Mouse (Mus musculus) CH12.LX (cell line): ENCODE data around the gene Rrnad1. TPM values are rescaled to one million over a fixed set of nuclear protein-coding genes. Genes with fewer than 3 reads are reported as not detected.

ENCODE experiments used
- DNase-seq: peaks from one replicate; pipeline ENCODE4 v3.0.0-alpha.2; 2013; ENCODE audit errors: extremely low read depth
- H3K27ac ChIP-seq: 2 replicates; pipeline ENCODE4 v1.5.1; 2012; ENCODE audit warnings: low read depth, mild to moderate bottlenecking, control low read depth, moderate library complexity; ENCODE audit not compliant: insufficient read depth
- H3K27me3 ChIP-seq: replicated peaks from 2 replicates; pipeline ENCODE3; 2012; ENCODE audit warnings: inconsistent platforms
- H3K36me3 ChIP-seq, 2 experiments: replicated peaks in 1 of 2; 2 replicates each; pipeline versions ENCODE3 to v1.6.1; 2012; ENCODE audit warnings: inconsistent platforms in 1 of 2, low read length in 1 of 2, mild to moderate bottlenecking in 1 of 2, mixed read lengths in 1 of 2, moderate library complexity in 1 of 2; ENCODE audit not compliant: control insufficient read depth in 1 of 2, insufficient read depth in 1 of 2
- H3K4me1 ChIP-seq, 2 experiments: 2 replicates each; pipeline ENCODE4 v1.6.1; 2012; ENCODE audit warnings: inconsistent platforms in 1 of 2, moderate library complexity in 1 of 2; ENCODE audit not compliant: insufficient read depth in 2 of 2, control insufficient read depth in 1 of 2
- H3K4me2 ChIP-seq: 2 replicates; pipeline ENCODE4 v1.6.1; 2012; ENCODE audit warnings: low read depth, mild to moderate bottlenecking, control low read depth; ENCODE audit not compliant: poor library complexity, insufficient read depth, severe bottlenecking
- H3K4me3 ChIP-seq, 3 experiments: fragments of 150-350 bp in 1 of 3; sonication (generic) in 1 of 3; replicated peaks in 1 of 3; 2 replicates each; pipeline versions ENCODE3 to v1.5.1; 2011 to 2012; ENCODE audit warnings: low read depth in 2 of 3, low read length in 2 of 3, mild to moderate bottlenecking in 2 of 3, moderate library complexity in 2 of 3, control low read depth in 1 of 3, improper control_type of control experiment in 1 of 3, inconsistent platforms in 1 of 3, mixed read lengths in 1 of 3; ENCODE audit not compliant: poor library complexity in 1 of 3
- H3K79me2 ChIP-seq: replicated peaks from 2 replicates; pipeline ENCODE4 v1.6.1; 2012; ENCODE audit warnings: mild to moderate bottlenecking, moderate library complexity; ENCODE audit not compliant: control insufficient read depth, poor library complexity, insufficient read depth, severe bottlenecking; ENCODE audit errors: extremely low read depth
- H3K9ac ChIP-seq: 2 replicates; pipeline ENCODE4 v1.6.1; 2012; ENCODE audit warnings: low read depth, mild to moderate bottlenecking, control low read depth, moderate library complexity; ENCODE audit not compliant: insufficient read depth
- H3K9me3 ChIP-seq: replicated peaks from 2 replicates; pipeline ENCODE3; 2012; ENCODE audit warnings: low read length, inconsistent platforms, mixed read lengths
- CHD1 ChIP-seq: IDR thresholded peaks from 2 replicates; pipeline ENCODE4 v1.6.1; 2012; ENCODE audit warnings: low read depth, low read length, improper control_type of control experiment, inconsistent platforms
- CTCF ChIP-seq, 2 experiments: IDR thresholded peaks in 1 of 2; conservative IDR thresholded peaks in 1 of 2; 2 replicates each; pipeline ENCODE4 v1.5.1; 2011 to 2012; ENCODE audit warnings: low read depth in 2 of 2, low read length in 2 of 2, improper control_type of control experiment in 1 of 2, inconsistent platforms in 1 of 2, mild to moderate bottlenecking in 1 of 2, moderate library complexity in 1 of 2
- EP300 ChIP-seq: IDR thresholded peaks from 2 replicates; pipeline ENCODE4 v1.6.1; 2011; ENCODE audit warnings: low read length, improper control_type of control experiment
- HCFC1 ChIP-seq: IDR thresholded peaks from 2 replicates; pipeline ENCODE4 v1.6.1; 2012; ENCODE audit warnings: low read depth, mild to moderate bottlenecking, inconsistent platforms, low read length, improper control_type of control experiment
- JUN ChIP-seq: IDR thresholded peaks from 2 replicates; pipeline ENCODE4 v1.6.1; 2011; ENCODE audit warnings: low read depth, mild to moderate bottlenecking, low read length, improper control_type of control experiment, moderate library complexity; ENCODE audit not compliant: insufficient read depth
- KAT2A ChIP-seq: IDR thresholded peaks from 2 replicates; pipeline ENCODE4 v1.6.1; 2012; ENCODE audit warnings: low read length, improper control_type of control experiment, inconsistent platforms; ENCODE audit not compliant: insufficient replicate concordance
- MAFK ChIP-seq: IDR thresholded peaks from 2 replicates; pipeline ENCODE4 v1.6.1; 2011; ENCODE audit warnings: low read length, improper control_type of control experiment; ENCODE audit not compliant: insufficient replicate concordance
- MAX ChIP-seq: IDR thresholded peaks from 2 replicates; pipeline ENCODE4 v1.6.1; 2011; ENCODE audit warnings: low read length, improper control_type of control experiment
- MXI1 ChIP-seq: IDR thresholded peaks from 2 replicates; pipeline ENCODE4 v1.6.1; 2011; ENCODE audit warnings: mild to moderate bottlenecking, low read depth, low read length, improper control_type of control experiment
- NELFE ChIP-seq: IDR thresholded peaks from 2 replicates; pipeline ENCODE4 v1.6.1; 2011; ENCODE audit warnings: low read depth, low read length, improper control_type of control experiment
- POLR2AphosphoS2 ChIP-seq: IDR thresholded peaks from 2 replicates; pipeline ENCODE4 v1.6.1; 2011; ENCODE audit warnings: low read depth, low read length, improper control_type of control experiment
- RAD21 ChIP-seq: IDR thresholded peaks from 2 replicates; pipeline ENCODE4 v1.6.1; 2011; ENCODE audit warnings: low read depth, mild to moderate bottlenecking, low read length, improper control_type of control experiment, moderate library complexity
- SMC3 ChIP-seq: IDR thresholded peaks from 2 replicates; pipeline ENCODE4 v1.6.1; 2011; ENCODE audit warnings: low read depth, low read length, improper control_type of control experiment
- TCF12 ChIP-seq: IDR thresholded peaks from 2 replicates; pipeline ENCODE4 v1.6.1; 2014; ENCODE audit warnings: low read depth, mild to moderate bottlenecking, inconsistent platforms, low read length, improper control_type of control experiment
- UBTF ChIP-seq: IDR thresholded peaks from 2 replicates; pipeline ENCODE4 v1.6.1; 2012; ENCODE audit warnings: low read depth, mild to moderate bottlenecking, inconsistent platforms, low read length, improper control_type of control experiment, moderate library complexity
- USF2 ChIP-seq: conservative IDR thresholded peaks from 2 replicates; pipeline ENCODE4 v1.6.1; 2011; ENCODE audit warnings: low read depth, low read length, improper control_type of control experiment
- ZC3H11A ChIP-seq: IDR thresholded peaks from 2 replicates; pipeline ENCODE4 v1.6.1; 2012; ENCODE audit warnings: low read depth, mild to moderate bottlenecking, inconsistent platforms, low read length, improper control_type of control experiment
- ZMIZ1 ChIP-seq: IDR thresholded peaks from 2 replicates; pipeline ENCODE4 v1.6.1; 2012; ENCODE audit warnings: low read depth, mild to moderate bottlenecking, inconsistent platforms, low read length, improper control_type of control experiment
- ZNF384 ChIP-seq: IDR thresholded peaks from 2 replicates; pipeline ENCODE4 v1.6.1; 2012; ENCODE audit warnings: low read depth, low read length, improper control_type of control experiment, inconsistent platforms
- dilution Hi-C: fragments of 300-500 bp; cut with MboI; formaldehyde crosslinking; loops from 2 replicates; pipeline ENCODE4 v1.14.3; 2020; ENCODE audit warnings: low sequenced_read_pairs; ENCODE audit not compliant: extremely low pct_unique_long_range_greater_than_20kb, extremely low pct_ligation_motif_present
- in situ Hi-C: fragments of 300-500 bp; cut with MboI; formaldehyde crosslinking; loops from 3 replicates; pipeline ENCODE4 v1.14.3; 2019; ENCODE audit warnings: low sequenced_read_pairs, low pct_ligation_motif_present, low pct_unique_long_range_greater_than_20kb, mixed read lengths
- polyA plus RNA-seq: library from polyadenylated mRNA; unstranded; fragments of >175 nt; gene quantifications from 2 replicates; pipeline ENCODE4 v1.2.1, GENCODE M21; 2012; ENCODE audit warnings: low read depth; ENCODE audit not compliant: insufficient read length
- total RNA-seq, 2 experiments: library from RNA; depleted of rRNA; stranded (reverse); fragments of 300-350 nt in 1 of 2; fragments of >200 nt in 1 of 2; gene quantifications; 2 replicates each; pipeline ENCODE4 v1.2.3; 2012 to 2014

The Rrnad1 gene
- total and polyA plus RNA-seq, 3 experiments = 8.0 to 12.5 (median 11.4) TPM

DNA sequence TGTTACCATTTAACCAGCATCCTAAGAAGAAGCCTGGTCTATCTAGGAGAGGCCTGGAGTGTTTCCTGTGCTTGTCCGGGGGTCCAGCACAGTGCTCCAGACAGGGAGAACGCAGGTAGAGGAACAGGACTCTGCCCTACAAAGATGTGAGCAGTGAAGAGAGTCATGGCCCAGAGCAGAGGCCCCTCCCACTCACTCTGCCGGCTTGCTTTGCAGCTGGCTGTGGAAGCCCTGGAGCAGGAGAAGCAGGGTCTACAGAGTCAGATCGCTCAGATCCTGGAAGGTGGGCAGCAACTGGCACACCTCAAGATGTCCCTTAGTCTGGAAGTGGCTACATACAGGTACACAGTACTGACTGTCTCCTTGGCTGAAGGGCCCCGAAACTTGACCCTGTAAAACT lies 42.3 kb upstream of the Rrnad1 start:
- H3K4me1 ChIP-seq = peaks cover 2 to 47% of the 10 kb centered on the region in 2 experiments; a peak in 2 of 4 replicates
- dilution Hi-C loops = no loop called here
- H3K27ac ChIP-seq = no peak overlapping the region
- H3K9me3 ChIP-seq = peaks cover 9% of the 10 kb centered on the region
- H3K79me2 ChIP-seq = no peaks in the 10 kb centered on the region
- no peaks in the 10 kb centered on the region for H3K36me3 ChIP-seq
- H3K9ac ChIP-seq = no peak overlapping the region
- DNase-seq = no peak
- peaks cover 33% of the 10 kb centered on the region for H3K27me3 ChIP-seq
- no peak overlapping the region for H3K4me3 ChIP-seq
- TF ChIP-seq NELFE (no peak), KAT2A (no peak), ZMIZ1 (no peak)
- TF ChIP-seq, all 38 proteins: peak for 0
- H3K4me2 ChIP-seq = no peak overlapping the region
- in situ Hi-C loops = no loop called here

- H3K27ac ChIP-seq = no peak overlapping the region
- peaks cover 34% of the 10 kb centered on the region for H3K27me3 ChIP-seq
- peaks cover 10% of the 10 kb centered on the region for H3K9me3 ChIP-seq
- in situ Hi-C loops = no loop called here
- H3K4me2 ChIP-seq = no peak overlapping the region
- TF ChIP-seq MXI1 = no peak
- TF ChIP-seq SMC3 = no peak
- TF ChIP-seq JUN = no peak
- no peak for TF ChIP-seq HCFC1
- TF ChIP-seq KAT2A = no peak
- no peak for TF ChIP-seq POLR2AphosphoS2
- no peak for TF ChIP-seq UBTF
- no peak for TF ChIP-seq TCF12
- no peak for TF ChIP-seq MAX
- no peak for TF ChIP-seq USF2
- TF ChIP-seq CTCF (conservative IDR thresholded peaks at IDR 0.05 in 1 of 2, IDR thresholded peaks at IDR 0.05 in 1 of 2; ENCODE audit: low read depth in 2 of 2, low read length in 2 of 2) = no peak
- TF ChIP-seq ZC3H11A = no peak
- TF ChIP-seq ZMIZ1 = no peak
- TF ChIP-seq EP300 = no peak
- no peak for TF ChIP-seq RAD21
- no peak for TF ChIP-seq CHD1
- no peak for TF ChIP-seq ZNF384
- TF ChIP-seq MAFK = no peak
- DNase-seq = no peak
- dilution Hi-C loops = no loop called here
- H3K36me3 ChIP-seq = no peaks in the 10 kb centered on the region
- H3K4me3 ChIP-seq = no peak overlapping the region
- peaks cover 2 to 41% of the 10 kb centered on the region in 2 experiments; a peak in 2 of 4 replicates for H3K4me1 ChIP-seq
- H3K9ac ChIP-seq = no peak overlapping the region
- no peaks in the 10 kb centered on the region for H3K79me2 ChIP-seq
These were observed 41.7 kb upstream of the Rrnad1 start for GRCm38 (mm10) chr3:87972203-87972664.
